Mouse (Mus musculus) lung, adult 2 months (tissue): ENCODE measurements around the gene Strap. TPM values are rescaled to one million over a fixed set of nuclear protein-coding genes. Genes with fewer than 3 reads are reported as not detected.

Source experiments
- DNase-seq: peaks from one replicate; pipeline ENCODE4 v3.0.0; 2022
- H3K4me1 ChIP-seq: fragments of 200-500 bp; 2 replicates; pipeline ENCODE4 v1.6.1; 2011; ENCODE audit warnings: low read length; ENCODE audit not compliant: control insufficient read depth, insufficient read depth
- H3K4me3 ChIP-seq: fragments of 200-500 bp; replicated peaks from 2 replicates; pipeline ENCODE3; 2011; ENCODE audit warnings: low read depth, mild to moderate bottlenecking, control low read depth, low read length; ENCODE audit errors: extremely low read depth
- CTCF ChIP-seq: fragments of 200-500 bp; IDR thresholded peaks from 2 replicates; pipeline ENCODE4 v1.5.1; 2011; ENCODE audit warnings: mild to moderate bottlenecking, low read length, control low read depth; ENCODE audit not compliant: insufficient read depth
- POLR2A ChIP-seq: fragments of 200-500 bp; IDR thresholded peaks from 2 replicates; pipeline ENCODE4 v1.6.1; 2011; ENCODE audit warnings: low read depth, mild to moderate bottlenecking, control low read depth, low read length, borderline replicate concordance; ENCODE audit errors: extremely low read depth
- WGBS: fragments of 180-500 bp; shearing (Covaris S2); methylation state at CpG from one replicate; pipeline ENCODE4 v1.1.7; 2018; 5-methylcytosine and 5-hydroxymethylcytosine counted together
- polyA plus RNA-seq: library from polyadenylated mRNA; depleted of rRNA; stranded (reverse); fragments of >200 nt; gene quantifications from 2 replicates; pipeline ENCODE4 v1.2.3, GENCODE M21; 2012

Strap gene
- polyA plus RNA-seq, 1 experiment = 28.3 TPM

GRCm38 (mm10) chr6:137754056-137754856 is 19.4 kb downstream of the Strap start, which contains the start of gene Dera:
Dera (plus strand) TSS chr6:137754546.
- peak; percentile 82 for DNase-seq
- 12% methylated on average over 26 of the region's 26 CpGs for WGBS
- TF ChIP-seq POLR2A (peak; percentile 75; the same call in 1 of the 2 replicates), CTCF (no peak)

DNA sequence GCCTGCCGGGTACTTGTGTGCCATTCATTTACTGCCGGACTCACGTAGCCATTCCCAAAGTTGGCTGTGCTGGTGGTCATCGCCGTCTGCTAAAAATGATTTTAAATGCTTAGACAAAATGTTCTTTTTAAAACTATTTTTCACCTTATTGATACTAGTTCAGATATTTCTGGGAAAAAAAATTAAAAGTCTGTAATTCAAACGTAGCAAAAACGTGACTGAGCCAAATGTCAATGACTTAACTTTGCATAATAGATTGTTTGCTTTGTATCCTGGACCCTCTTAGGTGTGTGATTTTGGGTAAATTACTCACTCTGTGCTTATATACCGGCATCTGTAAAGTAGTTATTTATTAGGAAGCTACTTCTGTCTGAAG is 20.0 kb downstream of the Strap start:
- TF ChIP-seq POLR2A (no peak), CTCF (no peak)
- DNase-seq = no peak
- peak overlapping the region; percentile 68 for H3K4me3 ChIP-seq
- WGBS = 2% methylated on average over 8 of the region's 8 CpGs
- H3K4me1 ChIP-seq = no peaks in the 10 kb centered on the region

More at GRCm38 (mm10) chr6:137754056-137754856, 19.4 kb downstream of the Strap start, which contains the start of gene Dera:
- Histone ChIP-seq H3K4me1 (no peaks in the 10 kb centered on the region), H3K4me3 (peak within 1 kb of the TSS; percentile 68)

GRCm38 (mm10) chr6:137756310-137756709 is 21.4 kb downstream of the Strap start:
- no peak overlapping the region for H3K4me3 ChIP-seq
- no peaks in the 10 kb centered on the region for H3K4me1 ChIP-seq
- no peak for DNase-seq
- 66% methylated on average over 5 of the region's 5 CpGs for WGBS
- no peak for TF ChIP-seq POLR2A
- peak; percentile 52 for TF ChIP-seq CTCF

GRCm38 (mm10) chr6:137757891-137758290 is 23.0 kb downstream of the Strap start:
- TF ChIP-seq POLR2A (no peak), CTCF (no peak)
- 89% methylated on average over 1 of the region's 1 CpGs for WGBS
- Histone ChIP-seq H3K4me1 (no peaks in the 10 kb centered on the region), H3K4me3 (no peak overlapping the region)
- DNase-seq = no peak

DNA sequence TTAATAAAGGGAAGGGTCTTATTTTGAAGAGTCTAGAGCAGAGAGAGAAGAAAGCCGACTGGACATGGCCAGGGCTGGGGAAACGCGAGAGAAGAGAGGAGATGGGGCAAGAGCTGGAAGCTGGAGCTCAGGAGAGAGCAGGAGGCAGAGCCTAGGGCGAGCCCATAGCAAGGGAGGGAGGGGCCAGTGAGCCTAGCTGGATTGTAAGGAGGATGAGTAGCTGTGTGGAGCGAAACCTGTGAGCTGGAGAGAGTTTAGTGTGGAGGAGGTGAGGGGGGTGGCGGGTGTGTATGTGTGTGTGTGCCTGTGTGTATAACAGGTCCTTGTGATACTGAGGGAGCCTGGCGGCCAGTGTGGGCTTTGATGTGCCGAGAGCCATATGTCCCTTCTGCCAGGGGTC is 24.8 kb downstream of the Strap start:
- DNase-seq = no peak
- WGBS = 45% methylated on average over 8 of the region's 8 CpGs
- TF ChIP-seq CTCF (no peak), POLR2A (no peak)
- H3K4me3 ChIP-seq = no peak overlapping the region
- no peaks in the 10 kb centered on the region for H3K4me1 ChIP-seq

DNA sequence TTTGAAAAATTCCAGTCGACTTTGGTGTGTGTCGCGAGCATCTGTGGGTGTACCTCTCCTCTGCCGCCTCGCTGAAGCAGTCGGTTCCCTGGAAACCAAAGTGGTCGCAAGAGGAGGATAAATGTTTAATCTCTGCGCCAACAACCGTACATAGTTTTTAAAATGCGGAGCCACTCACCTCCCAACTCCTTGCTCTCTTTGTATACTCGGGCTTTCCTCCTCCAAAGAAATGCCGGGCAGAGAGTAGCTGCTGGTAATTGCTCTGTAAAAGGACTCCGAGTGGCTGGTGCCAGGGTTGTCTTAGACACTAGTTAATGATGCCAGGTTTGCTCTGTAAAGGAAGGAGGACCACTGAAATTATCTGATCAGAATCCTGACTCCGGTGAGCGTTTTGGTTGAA is 26.1 kb downstream of the Strap start:
- WGBS = 70% methylated on average over 15 of the region's 15 CpGs
- TF ChIP-seq CTCF (no peak), POLR2A (no peak)

DNA sequence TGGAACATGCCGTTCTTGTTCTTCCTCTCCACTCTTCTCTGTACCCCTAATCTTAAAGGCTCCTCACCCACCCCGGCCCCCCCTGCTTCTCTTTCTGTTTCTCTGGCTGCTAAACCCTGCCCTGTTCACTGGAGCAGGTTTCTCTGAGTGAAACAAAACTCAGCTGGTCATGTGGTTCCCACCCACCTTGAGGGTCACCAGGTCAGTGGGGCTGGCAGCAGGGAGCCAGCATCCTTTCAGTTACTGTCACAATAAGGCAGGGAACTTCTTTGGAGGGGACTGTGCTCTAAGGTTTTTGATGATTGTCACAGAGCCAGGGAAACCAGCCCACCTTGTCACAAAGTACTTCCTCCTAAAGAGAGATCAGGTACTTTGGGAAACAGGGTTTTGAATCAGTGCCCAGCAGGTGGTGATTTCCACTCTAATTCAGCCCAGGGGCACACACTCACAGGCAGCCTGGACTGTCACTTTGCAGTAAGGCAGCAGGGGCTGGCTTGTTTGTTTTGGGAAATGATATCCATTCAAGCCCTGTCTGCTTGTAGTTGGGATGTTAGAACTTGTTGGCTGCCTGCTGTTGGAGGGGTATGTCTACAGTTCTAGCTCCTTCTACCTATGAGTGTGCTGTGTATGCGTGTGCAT is 29.8 kb downstream of the Strap start:
- 38% methylated on average over 3 of the region's 3 CpGs for WGBS
- TF ChIP-seq CTCF (no peak), POLR2A (no peak)
- no peak overlapping the region for H3K4me3 ChIP-seq
- no peak for DNase-seq
- H3K4me1 ChIP-seq = no peaks in the 10 kb centered on the region

More for the DNA sequence above, 26.1 kb downstream of the Strap start:
- no peak for DNase-seq
- Histone ChIP-seq H3K4me3 (no peak overlapping the region), H3K4me1 (no peaks in the 10 kb centered on the region)

GRCm38 (mm10) chr6:137766177-137766576 is 31.3 kb downstream of the Strap start:
- DNase-seq = no peak

GRCm38 (mm10) chr6:137771621-137772250 is 36.9 kb downstream of the Strap start:
- TF ChIP-seq POLR2A (no peak), CTCF (no peak)
- WGBS = 60% methylated on average over 3 of the region's 3 CpGs
- DNase-seq = no peak
- H3K4me1 ChIP-seq = no peaks in the 10 kb centered on the region
- H3K4me3 ChIP-seq = no peak overlapping the region

More at GRCm38 (mm10) chr6:137766177-137766576, 31.3 kb downstream of the Strap start:
- Histone ChIP-seq H3K4me3 (no peak overlapping the region), H3K4me1 (no peaks in the 10 kb centered on the region)
- no peak for TF ChIP-seq POLR2A
- no peak for TF ChIP-seq CTCF
